Mouse (Mus musculus) fat pad, adult 2 months (tissue): ENCODE results near the gene Dpagt1.
"Not testable (repeated sequence)": the region's sequence is repeated elsewhere in the genome, so short reads cannot be mapped to it uniquely, and the experiment has no call there.

Source experiments
- DNase-seq: peaks from one replicate; pipeline ENCODE4 v3.0.0-alpha.2; 2011; ENCODE audit warnings: low read depth, low spot score; ENCODE audit errors: extremely low read depth

Dpagt1 gene

GRCm38 (mm10) chr9:44377335-44377734, 51.5 kb downstream of the Dpagt1 start:
- not testable (repeated sequence) for DNase-seq

DNA sequence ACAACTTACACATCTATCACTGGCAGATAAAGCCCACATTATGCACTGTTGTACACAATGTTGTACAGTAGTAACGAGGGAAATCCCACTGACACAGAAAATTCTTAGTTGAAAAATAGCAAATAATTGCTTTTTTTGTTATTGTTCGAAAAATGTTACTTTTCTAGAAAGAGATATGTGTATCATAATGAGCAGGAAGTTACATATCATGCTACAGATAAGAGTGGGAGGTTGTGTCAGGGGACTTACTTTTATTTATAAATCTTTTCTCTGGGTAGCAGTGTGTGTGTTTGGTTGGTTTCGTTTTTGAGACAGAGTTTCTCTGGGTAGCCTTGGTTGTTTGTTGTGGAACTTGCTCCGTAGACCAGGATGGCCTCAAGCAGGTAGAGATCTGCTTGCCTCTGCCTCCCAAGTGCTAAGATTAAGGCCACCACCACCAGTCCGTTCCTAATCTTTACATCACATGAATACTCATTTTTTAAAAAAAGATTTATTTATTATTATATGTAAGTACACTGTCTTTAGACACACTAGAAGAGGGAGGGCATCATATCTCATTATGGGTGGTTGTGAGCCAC, 52.4 kb downstream of the Dpagt1 start:
- DNase-seq: no peak

- peak; percentile 66 for DNase-seq
Measured at GRCm38 (mm10) chr9:44379054-44379834, 53.4 kb downstream of the Dpagt1 start, which contains the start of gene Hyou1. Gene Hyou1 (plus strand): TSS chr9:44379490.

GRCm38 (mm10) chr9:44379862-44380261, 54.0 kb downstream of the Dpagt1 start:
- no peak for DNase-seq
